Mouse (Mus musculus): ENCODE measurements around the gene Usp40. TPM values are rescaled to one million over a fixed set of nuclear protein-coding genes. Genes with fewer than 3 reads are reported as not detected.

Gene Usp40
- polyA plus RNA-seq, 2 experiments, result 4.5 to 4.9 TPM

DNA sequence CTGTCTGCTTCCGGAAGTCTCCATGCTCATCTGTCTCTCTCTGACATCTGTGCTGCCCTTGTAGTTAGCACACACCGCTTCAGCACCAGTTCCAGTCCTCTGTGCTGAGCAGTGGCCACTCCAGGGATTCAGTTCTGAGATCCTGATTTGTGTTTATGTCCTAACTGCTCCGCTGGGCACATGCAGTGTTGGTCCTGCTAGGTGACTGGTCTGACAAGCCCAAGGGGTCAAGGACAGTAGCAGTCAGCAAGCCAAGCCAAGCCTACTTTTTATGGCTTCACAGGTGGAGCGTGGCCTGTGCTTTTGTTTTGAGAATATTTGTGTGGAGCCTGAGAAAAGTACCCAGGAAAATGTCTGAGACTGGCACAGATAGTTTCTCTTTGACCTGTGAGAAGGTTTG, 83.5 kb downstream of the Usp40 start:
- Histone ChIP-seq H3K27me3 (ENCODE audit: control insufficient read depth, insufficient read depth, low read length) (no peaks in the 10 kb centered on the region), H3K4me2 (ENCODE audit: low read depth) (no peak overlapping the region), H3K9me3 (ENCODE audit: control insufficient read depth, low read length) (no peaks in the 10 kb centered on the region), H3K4me1 (replicated peaks; ENCODE audit: control insufficient read depth in 2 of 2, insufficient read depth in 2 of 2, low read length in 1 of 2) (no peaks in the 10 kb centered on the region), H3K36me3 (replicated peaks; ENCODE audit: control insufficient read depth, insufficient read depth, low read depth) (peaks cover 8% of the 10 kb centered on the region), H3K27ac (no peak overlapping the region), H3K4me3 (ENCODE audit: insufficient read depth in 1 of 2, low read depth in 2 of 2, low read length in 2 of 2) (no peak overlapping the region), H3K9ac (replicated peaks) (no peak overlapping the region)
- WGBS (ENCODE audit: insufficient replicate concordance), result 81% methylated on average over 4 of the region's 4 CpGs
- no peak for TF ChIP-seq EP300 (IDR thresholded peaks at IDR 0.05; ENCODE audit: low read depth)
- no peak for TF ChIP-seq CTCF (IDR thresholded peaks at IDR 0.05; ENCODE audit: low read depth)
- no peak for ATAC-seq (ENCODE audit: insufficient read depth)
- DNase-seq (ENCODE audit: low read depth in 3 of 3, low spot score in 3 of 3), result no peak

DNA sequence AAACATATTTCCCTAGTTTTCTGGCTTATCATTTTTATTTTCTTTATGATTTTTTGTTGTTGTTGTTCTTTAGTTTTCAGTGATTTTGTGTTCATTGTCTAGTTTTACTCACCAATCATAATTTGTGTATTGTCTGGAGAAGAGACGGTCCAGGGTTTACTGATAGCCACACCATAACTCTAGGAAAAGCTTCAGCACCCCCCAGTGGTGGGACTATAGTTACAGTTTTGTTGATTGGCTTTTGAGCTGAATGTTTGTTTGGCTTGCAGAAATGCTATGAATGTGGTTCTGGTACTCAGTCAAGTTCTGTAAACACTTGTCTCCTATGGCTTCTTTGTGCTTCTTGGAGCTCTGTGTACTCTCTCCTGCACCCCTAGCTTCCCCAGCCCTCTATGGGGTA, 85.7 kb downstream of the Usp40 start:
- no peak for ATAC-seq (ENCODE audit: insufficient read depth)
- Histone ChIP-seq H3K36me3 (replicated peaks; ENCODE audit: control insufficient read depth, insufficient read depth, low read depth) (peaks cover 8% of the 10 kb centered on the region), H3K4me2 (ENCODE audit: low read depth) (no peak overlapping the region), H3K27ac (no peak overlapping the region), H3K4me3 (ENCODE audit: insufficient read depth in 1 of 2, low read depth in 2 of 2, low read length in 2 of 2) (no peak overlapping the region), H3K9ac (replicated peaks) (no peak overlapping the region), H3K9me3 (ENCODE audit: control insufficient read depth, low read length) (no peaks in the 10 kb centered on the region), H3K27me3 (ENCODE audit: control insufficient read depth, insufficient read depth, low read length) (no peaks in the 10 kb centered on the region), H3K4me1 (replicated peaks; ENCODE audit: control insufficient read depth in 2 of 2, insufficient read depth in 2 of 2, low read length in 1 of 2) (no peaks in the 10 kb centered on the region)
- TF ChIP-seq EP300 (IDR thresholded peaks at IDR 0.05; ENCODE audit: low read depth) (no peak), CTCF (IDR thresholded peaks at IDR 0.05; ENCODE audit: low read depth) (peak; percentile 50; the same call in 1 of the 2 replicates)
- peak in 1 of 3 experiments; percentile 23 for DNase-seq (ENCODE audit: low read depth in 3 of 3, low spot score in 3 of 3)
- 74% methylated on average over 1 of the region's 1 CpGs for WGBS (ENCODE audit: insufficient replicate concordance)

DNA sequence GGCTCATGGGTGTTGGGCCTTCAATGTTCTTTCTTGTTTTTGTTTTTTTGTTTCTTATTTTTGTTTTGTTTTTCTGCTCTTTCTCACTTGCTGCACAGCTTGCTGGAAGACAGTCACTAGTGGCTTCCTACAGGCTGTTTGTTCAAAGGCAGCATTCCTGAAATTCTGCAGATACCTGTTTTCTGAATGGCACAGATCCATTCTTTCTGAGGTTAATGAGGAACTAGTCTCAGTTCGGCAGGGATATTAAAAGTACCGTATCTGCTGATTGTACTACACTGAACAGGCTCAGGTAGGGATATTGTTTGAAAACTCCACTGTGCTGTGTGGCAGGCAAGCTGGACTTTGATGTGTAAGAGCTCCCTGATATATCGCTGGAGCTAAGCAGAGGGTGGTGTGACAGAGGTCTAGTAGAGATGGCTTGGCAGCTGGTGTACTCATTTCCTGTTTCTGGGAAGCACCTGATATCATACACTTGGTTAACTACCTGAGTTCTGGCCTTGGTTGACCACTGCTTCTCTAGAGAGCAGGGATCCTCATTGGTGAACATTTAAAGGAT, 88.2 kb downstream of the Usp40 start:
- Histone ChIP-seq H3K27ac (no peak overlapping the region), H3K9me3 (ENCODE audit: control insufficient read depth, low read length) (no peaks in the 10 kb centered on the region), H3K4me2 (ENCODE audit: low read depth) (no peak overlapping the region), H3K9ac (replicated peaks) (no peak overlapping the region), H3K27me3 (ENCODE audit: control insufficient read depth, insufficient read depth, low read length) (no peaks in the 10 kb centered on the region), H3K4me1 (replicated peaks; ENCODE audit: control insufficient read depth in 2 of 2, insufficient read depth in 2 of 2, low read length in 1 of 2) (no peaks in the 10 kb centered on the region), H3K4me3 (ENCODE audit: insufficient read depth in 1 of 2, low read depth in 2 of 2, low read length in 2 of 2) (no peak overlapping the region), H3K36me3 (replicated peaks; ENCODE audit: control insufficient read depth, insufficient read depth, low read depth) (no peaks in the 10 kb centered on the region; the same call in none of the 2 replicates)
- TF ChIP-seq CTCF (IDR thresholded peaks at IDR 0.05; ENCODE audit: low read depth) (no peak), EP300 (IDR thresholded peaks at IDR 0.05; ENCODE audit: low read depth) (no peak)
- ATAC-seq (ENCODE audit: insufficient read depth) (no peak), DNase-seq (ENCODE audit: low read depth in 3 of 3, low spot score in 3 of 3) (no peak)
- 67% methylated on average over 3 of the region's 3 CpGs for WGBS (ENCODE audit: insufficient replicate concordance)

DNA sequence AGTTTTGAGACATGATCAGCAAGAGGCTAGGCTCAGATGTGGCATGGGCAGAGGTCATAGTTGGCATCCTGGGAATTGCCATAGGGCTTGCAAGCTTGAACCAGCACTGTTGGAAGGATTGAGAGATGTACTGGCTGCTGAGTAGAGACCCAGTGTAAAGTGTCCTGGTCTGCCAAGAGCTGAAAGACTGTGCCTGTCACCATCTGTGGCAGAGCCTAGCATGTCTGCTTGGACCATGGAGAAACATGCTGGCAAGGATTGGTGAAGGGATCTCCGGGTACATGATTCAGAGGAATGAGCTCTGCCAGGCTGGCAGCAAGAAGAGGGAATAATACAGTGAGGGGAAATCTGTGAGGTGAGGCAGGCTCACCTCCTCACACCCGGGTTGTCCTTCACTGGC, 90.3 kb downstream of the Usp40 start:
- ATAC-seq (ENCODE audit: insufficient read depth), result no peak
- Histone ChIP-seq H3K9ac (replicated peaks) (no peak overlapping the region), H3K4me2 (ENCODE audit: low read depth) (no peak overlapping the region), H3K36me3 (replicated peaks; ENCODE audit: control insufficient read depth, insufficient read depth, low read depth) (no peaks in the 10 kb centered on the region; the same call in none of the 2 replicates), H3K27ac (no peak overlapping the region), H3K27me3 (ENCODE audit: control insufficient read depth, insufficient read depth, low read length) (no peaks in the 10 kb centered on the region), H3K4me1 (replicated peaks; ENCODE audit: control insufficient read depth in 2 of 2, insufficient read depth in 2 of 2, low read length in 1 of 2) (no peaks in the 10 kb centered on the region), H3K4me3 (ENCODE audit: insufficient read depth in 1 of 2, low read depth in 2 of 2, low read length in 2 of 2) (no peak overlapping the region), H3K9me3 (ENCODE audit: control insufficient read depth, low read length) (no peaks in the 10 kb centered on the region)
- 82% methylated on average over 2 of the region's 2 CpGs for WGBS (ENCODE audit: insufficient replicate concordance)
- DNase-seq (ENCODE audit: low read depth in 3 of 3, low spot score in 3 of 3), result no peak
- TF ChIP-seq EP300 (IDR thresholded peaks at IDR 0.05; ENCODE audit: low read depth) (no peak), CTCF (IDR thresholded peaks at IDR 0.05; ENCODE audit: low read depth) (no peak)

DNA sequence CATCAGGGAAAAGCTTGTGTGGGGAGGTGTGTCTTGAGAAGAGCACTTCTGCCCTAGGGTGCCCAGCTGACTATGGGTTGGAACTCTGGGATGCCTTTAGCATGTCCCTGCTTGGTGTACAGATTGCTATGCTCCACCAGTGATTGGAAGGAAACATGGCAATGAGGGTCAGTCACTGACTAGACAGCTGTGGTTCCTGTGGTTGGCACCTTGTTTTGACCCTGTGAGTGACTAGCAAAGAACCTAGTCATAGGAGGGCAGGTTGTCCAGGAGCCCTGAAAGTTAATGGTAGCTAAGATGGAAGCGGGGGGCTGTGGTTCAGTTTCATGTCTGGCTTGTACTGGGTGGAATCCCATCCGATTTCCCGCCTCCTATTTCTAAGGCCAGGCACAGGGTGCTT, 91.0 kb downstream of the Usp40 start:
- no peaks in the 10 kb centered on the region; the same call in none of the 2 replicates for H3K36me3 ChIP-seq (replicated peaks; ENCODE audit: control insufficient read depth, insufficient read depth, low read depth)

More for the DNA sequence above, 91.0 kb downstream of the Usp40 start:
- WGBS (ENCODE audit: insufficient replicate concordance), result 91% methylated on average over 3 of the region's 3 CpGs
- H3K27ac ChIP-seq, result no peak overlapping the region
- DNase-seq (ENCODE audit: low read depth in 3 of 3, low spot score in 3 of 3), result no peak
- no peak for TF ChIP-seq CTCF (IDR thresholded peaks at IDR 0.05; ENCODE audit: low read depth)
- TF ChIP-seq EP300 (IDR thresholded peaks at IDR 0.05; ENCODE audit: low read depth), result no peak
- no peak overlapping the region for H3K4me3 ChIP-seq (ENCODE audit: insufficient read depth in 1 of 2, low read depth in 2 of 2, low read length in 2 of 2)
- no peak for ATAC-seq (ENCODE audit: insufficient read depth)
- no peak overlapping the region for H3K9ac ChIP-seq (replicated peaks)
- H3K4me2 ChIP-seq (ENCODE audit: low read depth), result no peak overlapping the region
- H3K4me1 ChIP-seq (replicated peaks; ENCODE audit: control insufficient read depth in 2 of 2, insufficient read depth in 2 of 2, low read length in 1 of 2), result no peaks in the 10 kb centered on the region
- no peaks in the 10 kb centered on the region for H3K27me3 ChIP-seq (ENCODE audit: control insufficient read depth, insufficient read depth, low read length)
- no peaks in the 10 kb centered on the region for H3K9me3 ChIP-seq (ENCODE audit: control insufficient read depth, low read length)

All from liver, embryonic 14.5 days (tissue).